Mouse (Mus musculus): Measurements from ENCODE around the gene Map1lc3b. TPM values are rescaled to one million over a fixed set of nuclear protein-coding genes. Genes with fewer than 3 reads are reported as not detected.

Map1lc3b gene
- polyA plus RNA-seq, 1 experiment from 2014 or later, result 196 TPM

DNA sequence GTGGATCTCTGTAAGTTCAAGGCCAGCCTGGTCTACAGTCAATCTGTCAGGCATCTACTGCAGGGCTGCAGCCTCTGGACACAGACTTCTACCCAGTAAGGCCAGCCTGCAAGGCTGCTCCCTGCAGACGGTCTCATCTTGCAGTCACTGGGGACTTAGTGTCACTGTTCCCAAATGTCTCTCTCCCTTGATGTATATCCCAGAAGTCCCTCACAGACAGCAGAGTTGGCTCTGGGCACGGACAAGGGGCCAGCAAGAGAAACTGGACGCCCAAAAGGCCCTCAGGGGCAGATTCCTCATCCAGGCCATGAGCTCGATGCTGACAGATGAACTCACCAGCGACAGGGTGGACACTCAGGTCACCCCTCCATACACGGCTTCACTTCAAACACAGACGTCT is 18.0 kb upstream of the Map1lc3b start:
- CTCF ChIA-PET, result no interaction called here
- POLR2A ChIA-PET, result no interaction called here

DNA sequence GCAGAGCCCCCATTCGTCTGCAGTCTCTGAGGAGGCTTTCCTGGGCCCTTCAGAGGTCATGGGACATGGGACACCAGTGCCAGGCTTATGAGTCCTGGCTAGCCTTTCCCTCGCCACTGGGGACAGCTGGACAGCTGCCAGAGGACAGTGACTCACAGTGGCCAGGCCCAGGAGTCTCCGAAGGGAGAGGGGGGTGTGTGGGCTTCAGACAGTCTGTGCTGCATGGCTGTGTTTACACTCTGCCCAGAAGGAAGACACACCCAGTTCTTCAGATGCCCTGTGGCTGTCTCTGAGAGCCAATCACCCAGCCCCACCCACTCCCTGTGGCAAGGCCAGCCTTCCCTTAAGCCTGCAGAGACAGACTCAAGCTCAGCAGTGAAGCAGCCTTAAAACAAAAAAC is 16.9 kb upstream of the Map1lc3b start:
- ATAC-seq (peak; percentile 84), DNase-seq (ENCODE audit: low read depth, low spot score) (peak; percentile 75)
- in situ Hi-C loops (cut with MboI; ENCODE audit: low pct_unique_long_range_greater_than_20kb), result no loop called here
- ChIA-PET CTCF (interaction anchor here (0.9 kb wide), 1 partner anchor 26 kb away, joined by 4 read pairs; no protein-coding TSS in a partner anchor), POLR2A (interaction anchor here (0.5 to 0.7 kb wide), 2 partner anchors 555 to 1034 kb away, joined by 4 read pairs; no protein-coding TSS in a partner anchor)
- TF ChIP-seq CTCF (IDR thresholded peaks at IDR 0.05), result no peak
- H3K27me3 ChIP-seq, result no peaks in the 10 kb centered on the region

More for the DNA sequence above, 18.0 kb upstream of the Map1lc3b start:
- no peaks in the 10 kb centered on the region for H3K27me3 ChIP-seq
- in situ Hi-C loops (cut with MboI; ENCODE audit: low pct_unique_long_range_greater_than_20kb), result no loop called here
- DNase-seq (ENCODE audit: low read depth, low spot score) (no peak), ATAC-seq (no peak)
- TF ChIP-seq CTCF (IDR thresholded peaks at IDR 0.05), result no peak

DNA sequence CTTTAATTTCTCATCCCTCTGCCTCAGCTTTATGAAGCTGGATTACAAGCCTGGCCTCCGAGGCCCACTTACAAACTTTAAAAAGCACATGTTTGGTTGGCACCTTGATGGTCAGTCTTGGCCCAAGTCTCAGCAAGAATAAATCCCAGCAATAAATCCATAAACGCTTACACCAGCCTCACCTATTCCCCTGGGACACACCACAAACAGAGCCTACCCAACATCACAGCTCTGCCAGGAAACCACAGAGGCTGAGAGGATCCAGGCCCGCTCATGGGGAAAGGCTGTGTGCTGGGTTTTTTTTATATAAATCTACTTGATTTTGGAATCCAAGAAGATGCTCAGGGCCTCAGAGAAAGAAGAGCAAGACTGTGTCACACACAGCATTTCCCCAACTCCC is 14.5 kb upstream of the Map1lc3b start:
- in situ Hi-C loops (cut with MboI; ENCODE audit: low pct_unique_long_range_greater_than_20kb), result no loop called here
- no peak for TF ChIP-seq CTCF (IDR thresholded peaks at IDR 0.05)
- POLR2A ChIA-PET, result no interaction called here
- ATAC-seq (no peak), DNase-seq (ENCODE audit: low read depth, low spot score) (no peak)
- no peaks in the 10 kb centered on the region for H3K27me3 ChIP-seq
- CTCF ChIA-PET, result no interaction called here

DNA sequence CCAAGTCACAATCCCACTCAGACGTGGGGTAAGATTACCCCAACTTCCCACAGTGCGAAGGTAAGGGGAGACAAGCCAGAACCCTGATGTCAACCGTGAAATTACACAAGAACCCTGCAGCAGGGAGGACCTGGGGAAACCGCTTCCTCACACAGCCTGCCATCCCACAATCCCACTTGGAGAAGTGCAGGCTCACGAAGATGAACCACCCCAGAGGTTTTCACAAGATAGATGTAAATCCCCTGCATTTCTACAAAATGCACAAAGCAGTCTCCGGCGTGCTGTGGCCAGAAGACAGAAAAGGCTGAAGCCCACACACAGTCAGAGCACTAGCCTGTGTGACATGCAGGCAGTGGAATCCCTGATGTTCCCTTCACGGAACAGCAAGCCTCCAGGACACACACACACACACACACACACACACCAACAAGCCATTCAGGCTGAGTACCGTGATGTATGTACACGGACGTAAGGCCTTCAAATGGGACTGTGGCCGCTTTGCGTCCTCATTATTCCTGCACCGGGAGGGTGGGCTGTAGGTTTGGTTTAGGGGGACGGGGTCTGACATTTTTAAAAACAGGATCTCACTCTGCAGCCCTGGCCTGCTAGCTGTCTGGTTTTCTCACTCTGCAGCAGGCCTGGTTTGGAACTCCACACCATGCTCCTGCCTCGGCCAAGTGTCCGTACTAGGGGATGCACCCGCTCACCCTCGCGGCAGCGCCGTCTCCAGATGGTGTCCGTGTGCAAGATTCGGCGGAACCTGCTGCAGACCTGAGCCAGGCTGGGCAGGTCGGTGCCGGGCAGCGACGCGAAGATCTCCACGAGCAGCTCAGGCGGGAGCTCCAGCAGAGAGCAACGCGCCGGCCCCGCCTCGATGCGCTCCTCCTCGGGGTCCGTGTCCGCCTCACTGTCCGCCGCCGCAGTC is 12.1 kb upstream of the Map1lc3b start:
- no peak for TF ChIP-seq CTCF (IDR thresholded peaks at IDR 0.05)
- DNase-seq (ENCODE audit: low read depth, low spot score), result no peak
- ChIA-PET POLR2A (interaction anchor here (0.7 to 3.5 kb wide), 2 partner anchors 13 to 147 kb away, joined by 3 to 25 read pairs; partner anchors contain the start of gene Map1lc3b), CTCF (interaction anchor here (1.1 to 3.8 kb wide), 2 partner anchors 29 to 465 kb away, joined by 3 to 27 read pairs; no protein-coding TSS in a partner anchor)
- H3K27me3 ChIP-seq, result no peaks in the 10 kb centered on the region
- peak; percentile 40 for ATAC-seq
- in situ Hi-C loops (cut with MboI; ENCODE audit: low pct_unique_long_range_greater_than_20kb), result no loop called here

DNA sequence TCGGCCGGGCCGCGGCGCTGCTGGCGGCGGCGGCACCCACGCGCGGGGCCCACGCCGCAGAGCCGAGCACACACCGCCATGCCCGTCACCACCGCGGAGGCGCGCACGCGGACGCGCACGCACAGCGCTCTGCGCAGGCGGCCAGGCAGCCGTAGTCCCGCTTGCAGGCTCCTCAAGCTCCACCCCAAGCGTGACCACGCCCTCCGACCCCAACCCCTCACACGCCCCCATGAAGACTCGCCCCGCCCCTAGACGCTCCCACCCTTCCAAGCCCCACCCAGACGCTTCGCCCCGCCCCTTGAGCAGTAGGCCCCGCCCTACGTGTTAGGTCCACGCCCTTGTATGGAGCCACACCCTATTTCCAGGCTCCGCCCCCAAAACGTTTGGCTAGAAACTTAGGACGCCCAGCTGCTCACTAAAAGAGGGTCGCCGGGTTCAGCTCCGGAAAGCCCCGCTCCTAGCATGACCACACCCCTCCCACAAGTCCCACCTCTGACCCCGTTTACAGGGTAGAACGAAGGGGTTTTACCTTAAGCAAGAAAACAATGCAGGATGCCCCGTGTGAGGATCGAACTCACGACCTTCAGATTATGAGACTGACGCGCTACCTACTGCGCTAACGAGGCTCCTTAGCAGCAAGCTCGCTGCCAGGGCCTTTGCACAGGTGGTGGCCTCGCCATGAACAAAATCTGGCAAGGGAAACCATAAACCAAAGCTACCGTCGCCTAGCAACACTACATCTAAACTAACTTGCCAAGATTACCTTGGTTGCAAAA is 11.3 kb upstream of the Map1lc3b start, which contains the start of gene Fbxo31:
Gene Fbxo31, minus strand, starts transcription at position 131 of the 776 bp plus-strand sequence.
- DNase-seq (ENCODE audit: low read depth, low spot score), result no peak
- peak; percentile 75 for ATAC-seq
- POLR2A ChIA-PET, result interaction anchor here (3.5 kb wide), 1 partner anchor 12 kb away, joined by 25 read pairs; the partner anchor contains the start of gene Map1lc3b
- no peaks in the 10 kb centered on the region for H3K27me3 ChIP-seq
- CTCF ChIA-PET, result interaction anchor here (1.1 to 3.8 kb wide), 4 partner anchors 10 to 466 kb away, joined by 3 to 27 read pairs (median 3); no protein-coding TSS in a partner anchor
- in situ Hi-C loops (cut with MboI; ENCODE audit: low pct_unique_long_range_greater_than_20kb), result no loop called here
- TF ChIP-seq CTCF (IDR thresholded peaks at IDR 0.05), result no peak

DNA sequence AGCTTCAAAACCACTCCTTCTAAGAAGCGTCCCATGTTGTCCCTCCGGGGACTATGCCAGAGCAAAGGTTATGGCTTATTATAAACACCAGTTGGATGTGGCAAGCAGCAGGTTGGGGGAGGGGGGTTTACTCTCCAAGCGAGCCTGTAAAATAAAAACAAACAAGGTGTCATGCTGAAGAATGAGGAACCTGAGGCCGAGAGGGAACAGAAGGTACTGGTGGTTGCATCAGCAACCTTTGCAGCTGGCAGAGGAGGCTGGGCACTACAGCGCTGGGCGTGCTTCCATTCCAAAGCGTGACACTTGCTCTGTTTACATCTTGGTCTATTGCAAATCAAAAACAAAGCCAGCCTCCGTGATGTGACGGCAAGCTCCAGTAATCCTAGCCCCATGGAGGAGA is 9.7 kb upstream of the Map1lc3b start:
- DNase-seq (ENCODE audit: low read depth, low spot score), result no peak
- no peaks in the 10 kb centered on the region for H3K27me3 ChIP-seq
- no peak for ATAC-seq
- CTCF ChIA-PET, result interaction anchor here (0.9 to 3.8 kb wide), 3 partner anchors 11 to 32 kb away, joined by 3 to 27 read pairs (median 3); no protein-coding TSS in a partner anchor
- POLR2A ChIA-PET, result interaction anchor here (3.5 kb wide), 1 partner anchor 10 kb away, joined by 25 read pairs; the partner anchor contains the start of gene Map1lc3b
- TF ChIP-seq CTCF (IDR thresholded peaks at IDR 0.05), result no peak
- in situ Hi-C loops (cut with MboI; ENCODE audit: low pct_unique_long_range_greater_than_20kb), result no loop called here

DNA sequence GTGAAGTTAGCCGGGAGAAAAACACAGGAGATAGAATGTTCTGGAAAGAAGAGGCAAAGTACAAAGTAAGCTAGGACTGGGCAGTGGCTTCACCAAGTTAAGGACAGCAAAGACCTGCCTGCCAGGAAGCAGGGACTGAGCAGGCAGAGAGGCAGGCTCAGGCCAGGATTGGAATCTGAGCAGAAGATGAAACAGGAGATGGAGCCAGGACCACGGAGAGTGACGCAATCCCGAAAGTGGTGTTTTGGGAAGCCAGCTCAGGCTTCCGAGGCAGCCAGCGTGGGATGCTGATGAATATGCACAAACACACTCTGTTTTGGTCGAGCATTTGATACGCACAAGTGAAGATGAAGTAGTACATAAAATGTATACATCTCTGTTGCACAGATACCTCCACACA is 6.5 kb upstream of the Map1lc3b start:
- in situ Hi-C loops (cut with MboI; ENCODE audit: low pct_unique_long_range_greater_than_20kb), result no loop called here
- DNase-seq (ENCODE audit: low read depth, low spot score) (no peak), ATAC-seq (no peak)
- no peaks in the 10 kb centered on the region for H3K27me3 ChIP-seq
- ChIA-PET POLR2A (no interaction called here), CTCF (no interaction called here)
- TF ChIP-seq CTCF (IDR thresholded peaks at IDR 0.05), result no peak

DNA sequence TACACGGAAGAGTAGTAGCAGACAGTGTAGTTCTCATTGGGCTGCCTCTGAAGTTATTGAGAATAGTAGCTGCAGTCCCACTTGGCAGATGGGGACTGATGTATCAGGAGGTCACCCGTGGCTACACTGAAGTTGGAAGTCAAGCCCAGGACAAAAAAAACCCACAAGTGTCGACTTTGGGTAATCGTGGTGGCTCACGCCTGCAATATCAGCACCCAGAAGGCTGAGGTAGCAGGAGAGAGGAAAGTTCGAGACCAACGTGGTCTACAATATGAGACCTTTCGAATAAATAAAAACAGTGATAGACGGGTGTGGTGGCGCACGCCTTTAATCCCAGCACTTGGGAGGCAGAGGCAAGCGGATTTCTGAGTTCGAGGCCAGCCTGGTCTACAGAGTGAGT is 5.4 kb upstream of the Map1lc3b start:
- H3K27me3 ChIP-seq, result no peaks in the 10 kb centered on the region
- no peak for TF ChIP-seq CTCF (IDR thresholded peaks at IDR 0.05)
- CTCF ChIA-PET, result no interaction called here
- ATAC-seq (no peak), DNase-seq (ENCODE audit: low read depth, low spot score) (no peak)
- in situ Hi-C loops (cut with MboI; ENCODE audit: low pct_unique_long_range_greater_than_20kb), result no loop called here
- POLR2A ChIA-PET, result no interaction called here

DNA sequence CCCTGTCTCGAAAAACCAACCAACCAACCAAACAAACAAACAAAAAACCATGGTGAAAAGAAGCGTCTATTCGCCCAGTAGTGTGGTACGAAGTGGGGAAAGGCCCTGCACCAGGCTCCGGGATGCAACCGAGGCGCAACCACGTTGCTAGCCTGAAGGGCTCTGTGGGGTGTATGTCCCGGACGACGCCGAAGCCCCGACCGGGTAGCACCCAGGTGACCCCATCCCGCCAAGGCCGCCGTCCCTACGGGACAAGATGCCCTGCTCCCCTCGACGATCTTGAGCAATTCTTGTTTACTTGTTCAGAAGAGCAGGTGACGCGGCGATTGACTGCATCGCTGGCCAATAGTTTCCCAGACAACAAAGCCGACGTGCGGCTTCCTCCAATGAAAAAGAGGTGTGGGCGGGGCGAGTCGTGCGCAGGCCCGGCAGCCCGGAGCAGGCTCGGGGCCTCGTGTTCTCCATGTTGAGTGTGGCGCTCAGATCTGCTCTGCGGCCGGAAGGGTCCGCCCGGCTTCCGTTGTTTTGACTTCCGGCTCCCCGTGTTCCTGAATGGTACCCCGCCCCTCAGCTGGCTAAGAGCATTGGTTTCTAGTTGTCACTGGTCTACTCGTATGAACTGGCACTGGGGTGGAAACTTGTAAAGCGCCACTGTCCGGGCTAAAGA is 4.9 kb upstream of the Map1lc3b start:
- ChIA-PET CTCF (no interaction called here), POLR2A (no interaction called here)
- in situ Hi-C loops (cut with MboI; ENCODE audit: low pct_unique_long_range_greater_than_20kb), result no loop called here
- ATAC-seq (peak; percentile 78), DNase-seq (ENCODE audit: low read depth, low spot score) (peak; percentile 96)
- TF ChIP-seq CTCF (IDR thresholded peaks at IDR 0.05), result no peak
- no peaks in the 10 kb centered on the region for H3K27me3 ChIP-seq

DNA sequence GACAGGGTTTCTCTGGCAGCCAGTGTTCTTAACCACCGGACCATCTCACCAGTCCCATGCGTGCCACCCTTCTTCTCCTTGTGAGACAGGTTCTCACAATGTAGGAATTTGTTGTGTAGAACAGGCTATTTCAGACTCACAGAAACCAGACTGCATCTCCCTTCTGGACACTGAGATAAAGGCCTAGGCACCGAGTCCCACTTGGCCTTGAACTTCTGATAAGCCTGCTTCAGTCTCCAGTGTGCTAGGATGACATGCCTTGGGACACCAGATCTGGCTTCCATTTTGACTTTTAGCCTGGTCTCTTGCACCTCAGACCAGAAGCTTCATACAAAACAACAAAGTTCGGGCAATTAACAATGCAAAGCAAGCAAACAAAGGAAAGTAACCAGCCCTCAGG is 1.4 kb upstream of the Map1lc3b start:
- ChIA-PET POLR2A (interaction anchor here (0.7 to 4.1 kb wide), 2 partner anchors 9 to 246 kb away, joined by 11 to 25 read pairs; partner anchors contain the start of gene Fbxo31), CTCF (no interaction called here)
- no peak for DNase-seq (ENCODE audit: low read depth, low spot score)
- in situ Hi-C loops (cut with MboI; ENCODE audit: low pct_unique_long_range_greater_than_20kb), result no loop called here
- ATAC-seq, result no peak
- TF ChIP-seq CTCF (IDR thresholded peaks at IDR 0.05), result no peak
- no peaks in the 10 kb centered on the region for H3K27me3 ChIP-seq
